Mouse (Mus musculus) heart, postnatal 36 days (tissue): ENCODE data around the gene Egfem1. TPM values are rescaled to one million over a fixed set of nuclear protein-coding genes. Genes with fewer than 3 reads are reported as not detected.

ENCODE experiments used
- DNase-seq, 2 experiments: peaks; one replicate each; pipeline ENCODE4 v3.0.0; 2021 to 2022
- intact Hi-C: fragments of 180-260 bp; cut with DNase I; formaldehyde crosslinking; loops from one replicate; pipeline ENCODE4 v1.15.1; 2025
- microRNA-seq, 2 experiments: library from miRNA; unstranded; fragments of <30 nt; microRNA quantifications; one replicate each; pipeline ENCODE4 v1.2.0; 2021; ENCODE audit warnings: borderline number of aligned reads in 2 of 2
- total RNA-seq, 2 experiments: library from RNA; stranded (reverse); gene quantifications; 2 replicates each; pipeline ENCODE4 v1.2.3; 2021

Gene Egfem1
- total RNA-seq, 2 experiments from 2014 or later = not detected

GRCm38 (mm10) chr3:29739292-29739691 is 657.5 kb downstream of the Egfem1 start:
- intact Hi-C loops = no loop called here
- no peak for DNase-seq

Small RNAs within 50 kb of the gene (microRNA-seq; reads per million reads assigned to microRNA genes)
- gene Mir21b (0 reads per million in 2 experiments), gene Mir551b (0 to 0.67 reads per million in 2 experiments)

Other genes starting within 250 kb of the Egfem1 start
- gene Gm1527, start 189.4 kb upstream of the Egfem1 start, total RNA-seq = not detected